Mouse (Mus musculus): Measurements from ENCODE around the gene Cyp1b1.

The Cyp1b1 gene

GRCm38 (mm10) chr17:79714368-79714895 is 429 bp downstream of the Cyp1b1 start:
- no peak for DNase-seq (ENCODE audit: low read depth, low spot score)

DNA sequence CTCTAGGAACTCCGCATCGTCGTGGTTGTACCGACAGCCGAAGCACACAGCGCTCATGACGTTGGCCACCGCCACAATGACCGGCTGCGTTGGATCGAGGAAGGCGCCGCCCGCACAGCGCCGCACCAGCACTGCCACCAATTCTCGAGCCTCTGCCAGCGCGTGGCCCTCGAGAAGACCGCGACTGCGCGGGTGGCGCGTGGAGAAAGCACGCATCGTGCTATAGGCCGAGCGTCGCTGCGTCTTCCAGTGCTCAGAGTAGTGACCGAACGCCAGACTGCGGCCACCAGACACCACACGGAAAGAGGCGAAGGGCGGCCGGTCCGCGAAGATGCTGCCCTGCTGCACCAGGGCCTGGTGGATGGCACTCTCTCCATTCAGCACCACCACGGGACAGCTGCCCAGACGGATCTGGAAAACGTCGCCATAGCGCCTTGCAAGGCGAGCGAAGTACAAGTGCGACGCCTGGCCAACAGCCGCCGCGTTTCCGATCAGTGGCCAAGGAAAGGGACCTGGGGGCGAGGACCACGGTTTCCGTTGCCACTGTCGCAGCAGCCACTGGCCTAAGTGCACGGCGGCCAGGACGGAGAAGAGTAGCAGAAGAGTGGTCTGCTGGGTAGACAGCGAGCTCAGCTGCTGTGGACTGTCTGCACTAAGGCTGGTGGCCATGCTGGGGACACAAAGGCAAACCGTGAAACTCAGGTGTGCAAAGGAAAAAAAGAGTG is 1.1 kb downstream of the Cyp1b1 start:
- DNase-seq (ENCODE audit: low read depth, low spot score) = no peak

GRCm38 (mm10) chr17:79713276-79713642 is 1.6 kb downstream of the Cyp1b1 start:
- DNase-seq (ENCODE audit: low read depth, low spot score) = no peak

DNA sequence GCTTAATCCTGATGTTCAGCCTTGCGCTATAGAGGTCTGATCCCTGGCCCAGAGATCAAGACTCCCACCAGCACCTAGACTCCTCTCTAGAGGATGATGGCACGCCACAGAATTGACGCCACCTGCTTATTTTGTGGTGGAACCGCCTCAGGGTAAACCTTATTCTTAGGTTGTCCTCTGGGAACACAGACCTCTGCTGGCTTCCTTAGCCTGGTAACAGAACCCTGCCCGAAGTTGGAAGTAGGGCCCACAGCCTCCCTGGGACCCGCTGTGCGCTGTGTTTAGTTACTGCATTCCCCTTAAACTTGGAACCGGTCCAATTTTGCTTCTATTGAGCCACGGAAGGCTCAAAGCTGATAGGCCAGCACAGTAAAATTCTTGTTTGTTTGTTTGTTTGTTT is 2.3 kb downstream of the Cyp1b1 start:
- DNase-seq (ENCODE audit: low read depth, low spot score) = no peak

GRCm38 (mm10) chr17:79711944-79712343 is 2.9 kb downstream of the Cyp1b1 start:
- no peak for DNase-seq (ENCODE audit: low read depth, low spot score)

DNA sequence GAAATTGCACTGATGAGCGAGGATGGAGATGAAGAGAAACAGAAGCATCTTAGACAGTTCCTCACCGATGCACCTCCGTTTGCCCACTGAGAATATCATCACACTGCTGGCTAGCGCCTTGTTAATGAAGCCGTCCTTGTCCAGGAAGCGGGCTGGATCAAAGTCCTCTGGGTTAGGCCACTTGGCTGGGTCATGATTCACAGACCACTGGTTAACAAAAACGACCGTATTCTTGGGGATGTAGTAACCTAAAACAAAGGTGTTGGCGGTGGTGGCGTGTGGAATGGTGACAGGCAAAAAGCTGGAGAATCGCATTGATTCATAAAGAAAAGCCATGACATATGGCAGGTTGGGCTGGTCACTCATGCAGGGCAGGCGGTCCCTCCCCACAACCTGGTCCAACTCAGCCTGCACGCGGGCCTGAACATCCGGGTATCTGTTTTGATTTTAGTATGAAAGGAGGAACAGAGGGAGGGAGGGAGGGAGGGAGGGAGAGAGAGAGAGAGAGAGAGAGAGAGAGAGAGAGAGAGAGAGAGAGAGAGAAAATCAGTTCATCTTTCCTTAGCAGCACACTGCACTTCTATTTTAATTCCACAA is 4.5 kb downstream of the Cyp1b1 start:
- DNase-seq (ENCODE audit: low read depth, low spot score) = no peak

DNA sequence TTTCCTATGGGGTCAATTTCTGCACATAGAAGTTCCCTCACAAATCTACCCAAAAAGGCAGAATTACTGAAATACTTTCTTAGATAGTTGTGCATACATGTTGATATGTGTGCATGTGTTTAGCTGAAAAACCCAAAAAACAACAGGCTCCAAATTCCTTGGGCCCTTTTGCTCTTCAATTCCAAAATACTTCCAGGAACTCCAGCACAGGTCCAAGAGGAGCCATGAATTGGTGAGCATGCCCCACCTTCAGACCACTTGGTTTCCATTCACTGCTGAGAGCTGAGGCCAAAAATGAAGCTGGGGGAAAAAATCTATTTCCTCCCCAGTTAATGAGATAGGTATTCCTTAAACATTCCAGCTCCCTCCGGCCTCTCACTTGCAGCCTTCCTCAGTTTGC is 5.1 kb downstream of the Cyp1b1 start:
- DNase-seq (ENCODE audit: low read depth, low spot score) = no peak

- DNase-seq (ENCODE audit: low read depth, low spot score) = no peak
These were observed 6.7 kb downstream of the Cyp1b1 start for GRCm38 (mm10) chr17:79708168-79708567.

DNA sequence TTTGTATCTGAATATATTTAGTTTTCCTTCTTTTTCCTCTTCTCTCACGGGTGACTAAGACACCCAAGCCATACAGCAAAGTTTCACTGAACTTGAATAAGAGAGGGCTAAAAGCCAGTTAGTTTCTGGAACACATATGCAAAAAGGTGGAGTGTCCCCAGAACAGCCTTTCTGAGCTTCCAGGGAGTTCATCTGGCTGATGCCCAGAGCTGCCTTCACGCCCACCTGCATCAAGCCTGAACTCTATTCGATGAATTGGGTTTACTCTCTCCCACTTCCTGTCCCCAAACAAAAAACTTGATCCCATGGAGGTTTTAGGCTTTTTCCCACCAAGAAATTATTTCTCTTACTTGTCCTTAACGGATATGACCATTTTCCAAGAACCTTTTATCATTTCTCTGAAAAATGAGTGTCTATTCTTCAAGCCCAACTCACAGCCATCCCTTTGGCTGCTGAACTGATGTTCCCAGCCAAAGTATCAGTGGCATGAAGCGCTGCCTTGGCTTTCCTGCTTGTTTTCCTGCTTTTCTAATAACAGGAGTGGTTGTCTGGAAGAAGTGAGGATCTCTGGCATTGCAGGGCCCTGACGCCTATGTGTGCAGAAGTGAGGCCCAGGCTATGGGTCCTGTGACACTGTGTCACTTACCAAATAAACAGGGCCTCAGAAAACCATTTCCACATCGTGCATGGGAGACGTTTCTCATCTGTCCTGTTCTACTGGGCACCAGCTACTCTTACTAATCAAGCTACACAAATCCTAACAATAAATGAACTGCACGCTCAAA is 9.0 kb downstream of the Cyp1b1 start:
- DNase-seq (ENCODE audit: low read depth, low spot score) = no peak

DNA sequence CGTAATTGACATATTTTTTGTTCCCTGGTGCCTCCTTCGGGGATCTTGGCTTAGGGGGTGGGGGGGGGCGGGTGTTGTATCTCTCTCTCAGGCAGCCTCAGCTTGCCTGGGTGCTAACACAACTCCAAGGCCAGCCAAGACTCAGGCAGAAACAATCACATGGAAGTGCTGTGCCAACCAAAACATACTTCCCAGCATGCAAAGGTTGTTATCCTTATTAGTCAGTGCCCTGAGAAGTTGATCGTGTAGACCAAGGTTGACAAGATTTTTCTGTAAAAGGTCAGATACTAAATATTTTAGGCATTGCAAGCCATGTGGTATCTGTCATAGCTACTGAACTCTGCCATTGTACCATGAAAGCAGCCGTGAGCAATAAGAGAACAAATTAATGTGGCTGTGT is 14.0 kb downstream of the Cyp1b1 start:
- DNase-seq (ENCODE audit: low read depth, low spot score) = no peak

DNA sequence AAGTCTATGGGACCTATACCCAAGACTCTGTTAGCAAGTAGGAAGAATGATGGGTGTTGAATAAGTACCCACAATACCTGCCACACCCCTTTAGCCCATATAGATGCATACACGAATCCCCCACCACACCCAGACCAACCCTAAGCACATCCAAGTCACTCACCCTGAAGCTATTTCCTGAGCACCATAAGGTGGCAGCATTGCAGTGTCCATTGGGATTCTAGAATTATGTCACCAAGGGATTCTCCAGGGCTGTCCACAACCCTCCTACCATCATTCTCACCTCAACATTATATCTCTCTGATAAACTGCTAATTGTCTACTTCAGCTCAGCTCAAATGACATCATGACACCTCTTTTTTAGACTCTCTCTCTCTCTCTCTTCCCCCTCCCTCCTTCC is 15.7 kb downstream of the Cyp1b1 start:
- peak; percentile 10 for DNase-seq (ENCODE audit: low read depth, low spot score)

DNA sequence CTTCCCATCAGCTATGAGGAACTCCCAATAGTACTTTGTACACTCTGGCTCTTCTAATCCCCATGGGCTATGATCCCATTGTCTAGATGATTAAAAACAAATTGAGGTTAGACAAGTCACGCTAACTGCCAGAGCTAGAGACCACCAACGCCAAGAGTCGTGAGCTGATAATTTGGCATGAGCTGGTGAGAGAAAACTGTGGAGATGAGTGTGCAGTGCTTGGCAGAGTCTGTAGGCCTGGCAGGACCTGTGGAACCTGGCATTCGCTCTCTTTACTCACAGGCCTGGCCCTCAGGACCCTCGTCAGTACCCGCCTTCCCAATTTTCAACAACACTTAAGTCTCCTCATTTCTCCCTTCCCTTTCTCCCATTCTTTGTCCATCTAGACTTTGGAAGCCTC is 19.3 kb downstream of the Cyp1b1 start:
- no peak for DNase-seq (ENCODE audit: low read depth, low spot score)

GRCm38 (mm10) chr17:79695106-79695505 is 19.8 kb downstream of the Cyp1b1 start:
- DNase-seq (ENCODE audit: low read depth, low spot score) = no peak

DNA sequence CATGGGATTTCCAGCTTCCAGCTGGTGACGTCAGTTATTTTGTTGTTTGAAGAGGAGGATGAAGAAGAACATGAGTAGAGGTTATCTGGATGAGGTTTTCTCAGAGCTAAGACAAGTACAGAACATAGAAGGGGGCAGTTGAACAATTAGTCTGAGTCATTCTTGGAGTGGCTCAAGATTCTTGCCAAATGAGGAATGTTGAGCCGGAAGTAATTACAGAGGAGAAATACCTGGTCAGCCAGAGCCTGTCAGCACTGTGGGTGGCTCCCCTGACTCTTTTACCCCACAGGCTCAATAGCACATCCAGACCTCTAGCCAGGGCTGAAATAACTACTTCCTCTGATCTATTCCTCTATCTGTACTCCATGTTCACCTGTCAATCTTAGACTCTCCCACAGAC is 44.0 kb downstream of the Cyp1b1 start:
- no peak for DNase-seq (ENCODE audit: low read depth, low spot score)

DNA sequence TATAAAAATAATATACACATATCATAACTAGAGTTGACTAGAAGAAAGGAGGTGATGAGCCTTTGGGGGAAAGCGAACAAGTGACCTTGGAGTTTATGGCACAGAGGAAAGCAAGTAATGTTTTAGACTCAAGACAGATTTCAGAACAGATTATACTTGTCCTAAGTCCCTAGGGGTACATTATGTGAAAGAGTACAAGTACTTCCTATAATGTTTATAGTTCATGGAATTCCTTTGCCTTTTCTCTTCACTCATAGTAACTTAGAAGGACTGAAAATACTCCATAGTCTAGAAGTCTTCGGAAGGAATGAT is 50.8 kb downstream of the Cyp1b1 start:
- DNase-seq (ENCODE audit: low read depth, low spot score) = no peak

DNA sequence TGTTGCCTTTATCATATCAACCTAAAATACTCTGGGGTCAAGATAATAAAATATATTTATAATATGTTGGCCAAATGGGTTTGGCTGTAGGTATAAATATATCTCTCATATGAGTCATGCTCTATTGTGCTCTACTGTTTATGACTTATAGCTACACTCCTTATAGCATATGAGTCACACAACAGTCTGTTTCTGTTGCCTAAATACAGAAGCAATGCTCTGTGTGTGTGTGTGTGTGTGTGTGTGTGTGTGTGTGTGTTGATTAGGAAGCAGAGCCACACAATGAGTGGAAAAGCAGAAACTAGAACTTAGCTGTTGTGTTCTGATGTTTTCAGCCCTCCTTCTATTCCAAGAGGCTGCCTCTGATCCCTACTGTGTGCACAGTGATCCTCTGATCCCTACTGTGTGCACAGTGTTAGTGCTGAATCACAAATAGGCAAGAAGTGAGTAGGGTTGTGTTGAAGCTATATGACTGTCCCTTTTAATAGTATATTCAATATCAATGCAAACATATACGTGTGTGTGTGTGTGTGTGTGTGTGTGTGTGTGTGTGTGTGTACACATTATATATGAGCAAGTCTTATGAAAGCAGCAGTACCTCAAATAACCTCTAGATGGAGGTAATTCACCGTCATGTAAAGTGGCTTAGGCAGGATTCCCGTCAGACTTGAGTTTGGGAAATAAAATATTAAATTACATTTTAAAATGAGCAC is 51.3 kb downstream of the Cyp1b1 start:
- DNase-seq (ENCODE audit: low read depth, low spot score) = peak; percentile 50

DNA sequence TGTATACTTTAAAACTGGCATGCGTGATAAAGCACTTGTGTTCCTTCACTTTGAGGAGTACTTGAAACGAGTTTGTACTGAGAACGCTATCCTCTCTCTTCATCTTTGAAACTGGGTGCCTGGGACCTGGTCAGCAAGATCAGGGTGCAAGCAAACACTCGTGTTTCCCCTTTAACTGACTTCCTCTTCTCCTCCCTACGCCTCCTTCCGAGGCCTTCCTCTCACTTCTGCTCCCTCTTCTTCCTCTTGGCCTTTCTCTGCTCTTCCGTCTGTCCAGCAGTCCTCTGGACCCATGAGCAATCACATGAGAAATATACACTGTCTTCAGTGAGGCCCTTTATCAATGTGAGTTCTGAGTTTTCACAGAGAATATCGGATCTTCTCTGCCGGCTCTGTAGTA is 53.0 kb downstream of the Cyp1b1 start:
- DNase-seq (ENCODE audit: low read depth, low spot score) = no peak

GRCm38 (mm10) chr17:79661387-79661786 is 53.5 kb downstream of the Cyp1b1 start:
- DNase-seq (ENCODE audit: low read depth, low spot score) = peak; percentile 55

GRCm38 (mm10) chr17:79658863-79659262 is 56.0 kb downstream of the Cyp1b1 start:
- DNase-seq (ENCODE audit: low read depth, low spot score) = no peak

GRCm38 (mm10) chr17:79658452-79658851 is 56.4 kb downstream of the Cyp1b1 start:
- DNase-seq (ENCODE audit: low read depth, low spot score) = no peak

DNA sequence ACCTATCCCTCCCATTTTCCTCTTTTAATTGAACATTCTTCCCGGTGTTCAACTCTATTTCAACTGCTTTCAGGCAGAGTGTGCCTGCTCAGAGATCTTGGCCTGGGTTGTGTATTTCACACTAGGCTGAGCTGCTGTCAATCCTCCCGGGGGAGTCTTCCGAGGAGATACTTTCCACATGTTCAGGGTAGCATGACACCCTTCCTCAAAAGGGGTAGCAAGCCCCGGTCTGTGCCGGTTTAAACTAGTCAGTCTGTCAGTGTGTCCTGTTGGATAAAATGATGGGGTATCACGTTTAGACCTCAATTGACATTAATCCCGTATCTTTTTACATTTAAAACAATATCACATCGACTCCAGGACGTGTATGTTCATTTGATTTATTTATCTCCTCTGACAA is 57.1 kb downstream of the Cyp1b1 start:
- DNase-seq (ENCODE audit: low read depth, low spot score) = no peak

DNA sequence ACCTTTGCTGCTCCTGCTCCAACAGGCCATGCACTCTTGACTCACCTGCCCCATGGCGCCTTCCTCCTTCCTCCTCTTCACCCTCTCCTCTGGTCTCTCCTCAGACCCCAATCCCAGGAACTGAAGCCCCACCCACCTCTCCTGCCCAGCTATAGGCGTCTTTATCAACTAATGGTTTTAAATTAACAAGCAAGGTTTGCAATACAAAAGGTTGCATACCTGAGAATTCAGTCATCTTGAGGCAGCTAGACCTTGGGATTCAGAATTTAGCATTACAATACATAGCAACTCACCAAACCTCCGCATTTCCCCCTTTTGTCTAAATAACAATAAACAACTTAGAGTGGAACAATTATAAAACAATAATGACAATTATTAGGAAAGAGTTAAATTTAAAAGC is 60.7 kb downstream of the Cyp1b1 start:
- DNase-seq (ENCODE audit: low read depth, low spot score) = no peak
